Mouse (Mus musculus) forelimb bud, embryonic 11.5 days (tissue): ENCODE measurements around the gene Olfr796.

Experiments used
- DNase-seq: peaks from one replicate; pipeline ENCODE4 v3.0.0-alpha.2; 2012; ENCODE audit warnings: low read depth, low spot score

The Olfr796 gene

GRCm38 (mm10) chr10:129612470-129612869 lies at the start of gene Olfr796:
Gene Olfr796, minus strand, starts transcription at chr10:129612570.
- no peak for DNase-seq

- DNase-seq: no peak
These were observed 45.0 kb upstream of the Olfr796 start, which contains the start of gene Olfr800 for GRCm38 (mm10) chr10:129657394-129657793. Gene Olfr800, plus strand, starts transcription at chr10:129657694.

- no peak for DNase-seq
These were observed 39.4 kb upstream of the Olfr796 start for GRCm38 (mm10) chr10:129651763-129652162.

- no peak for DNase-seq
These were observed 24.8 kb upstream of the Olfr796 start, which contains the start of gene Olfr799 for GRCm38 (mm10) chr10:129637184-129637583. Gene Olfr799, plus strand, starts transcription at chr10:129637484.

- no peak for DNase-seq
These were observed 15.5 kb upstream of the Olfr796 start, which contains the start of gene Olfr798 for GRCm38 (mm10) chr10:129627834-129628233. Gene Olfr798, minus strand, starts transcription at chr10:129627934.

GRCm38 (mm10) chr10:129623251-129623650 lies 10.9 kb upstream of the Olfr796 start:
- DNase-seq: no peak

- DNase-seq: no peak
These were observed 9.4 kb upstream of the Olfr796 start for GRCm38 (mm10) chr10:129621724-129622123.

- DNase-seq: no peak
These were observed 35.3 kb downstream of the Olfr796 start for GRCm38 (mm10) chr10:129577066-129577465.

GRCm38 (mm10) chr10:129567355-129567754 lies 45.0 kb downstream of the Olfr796 start, which contains the start of gene Olfr794:
Gene Olfr794, plus strand, starts transcription at chr10:129567655.
- no peak for DNase-seq
